Mouse (Mus musculus) hindbrain, embryonic 14.5 days (tissue): Measurements from ENCODE around the gene Adm2. TPM values are rescaled to one million over a fixed set of nuclear protein-coding genes. Genes with fewer than 3 reads are reported as not detected.

ENCODE experiments used
- ATAC-seq: fragments of 200-750 bp; cut with Nextera tagmentation; 2 replicates; pipeline ENCODE4 v1.8.0; 2017; ENCODE audit warnings: moderate number of reproducible peaks, mild to moderate bottlenecking, moderate TSS enrichment, moderate library complexity; ENCODE audit not compliant: low FRiP score
- DNase-seq: peaks from one replicate; pipeline ENCODE4 v3.0.0-alpha.2; 2015; ENCODE audit warnings: low spot score
- H3K27ac ChIP-seq: fragments of 300-500 bp; sonication (generic); 2 replicates; pipeline ENCODE4 v1.5.1; 2014; ENCODE audit warnings: mild to moderate bottlenecking, moderate library complexity
- H3K27me3 ChIP-seq: fragments of 300-500 bp; sonication (generic); 2 replicates; pipeline ENCODE4 v1.6.1; 2014; ENCODE audit warnings: mild to moderate bottlenecking, low read length, mixed read lengths; ENCODE audit not compliant: control insufficient read depth, insufficient read depth
- H3K36me3 ChIP-seq: fragments of 300-500 bp; sonication (generic); replicated peaks from 2 replicates; pipeline ENCODE4 v1.6.1; 2014; ENCODE audit not compliant: control insufficient read depth, insufficient read depth
- H3K4me1 ChIP-seq: fragments of 300-500 bp; sonication (generic); replicated peaks from 2 replicates; pipeline ENCODE4 v1.6.1; 2014; ENCODE audit warnings: antibody characterized with exemption, low read length, mixed read lengths; ENCODE audit not compliant: control insufficient read depth, insufficient read depth
- H3K4me2 ChIP-seq: fragments of 300-500 bp; sonication (generic); replicated peaks from 2 replicates; pipeline ENCODE4 v1.6.1; 2014; ENCODE audit warnings: mild to moderate bottlenecking, moderate library complexity
- H3K4me3 ChIP-seq: fragments of 300-500 bp; sonication (generic); replicated peaks from 2 replicates; pipeline ENCODE4 v1.5.1; 2014; ENCODE audit warnings: mild to moderate bottlenecking, low read length
- H3K9ac ChIP-seq: fragments of 300-500 bp; sonication (generic); 2 replicates; pipeline ENCODE4 v1.6.1; 2014
- H3K9me3 ChIP-seq: fragments of 300-500 bp; sonication (generic); 2 replicates; pipeline ENCODE4 v1.6.1; 2016; ENCODE audit warnings: low read length; ENCODE audit not compliant: control insufficient read depth
- WGBS: fragments of 180-500 bp; shearing (Covaris S2); extraction: QIAGEN DNeasy Blood & Tissue Kit; methylation state at CpG from one replicate; pipeline ENCODE4 v1.1.7; 2014; 5-methylcytosine and 5-hydroxymethylcytosine counted together
- polyA plus RNA-seq: library from polyadenylated mRNA; unstranded; fragments of >200 nt; fragmentation: Nextera tagmentation; extraction: Ambion mirVana; gene quantifications from 2 replicates; pipeline ENCODE4 v1.2.1, GENCODE M21; 2014

Gene Adm2
- polyA plus RNA-seq, 1 experiment from 2014 or later = not detected

- ATAC-seq (no peak), DNase-seq (no peak)
- H3K27me3 ChIP-seq = no peaks in the 10 kb centered on the region
- no peak overlapping the region for H3K9ac ChIP-seq
- 87% methylated on average over 1 of the region's 1 CpGs for WGBS
- no peaks in the 10 kb centered on the region for H3K9me3 ChIP-seq
- H3K27ac ChIP-seq = no peak overlapping the region
- peaks cover 66% of the 10 kb centered on the region for H3K36me3 ChIP-seq
- H3K4me2 ChIP-seq = no peak overlapping the region
- H3K4me1 ChIP-seq = peaks cover 7% of the 10 kb centered on the region; the same call in 1 of the 2 replicates
- no peak overlapping the region for H3K4me3 ChIP-seq
Observed at GRCm38 (mm10) chr15:89305966-89306365, 16.6 kb upstream of the Adm2 start.

- no peak overlapping the region for H3K4me2 ChIP-seq
- 94% methylated on average over 13 of the region's 13 CpGs for WGBS
- H3K27me3 ChIP-seq = no peaks in the 10 kb centered on the region
- H3K9me3 ChIP-seq = no peaks in the 10 kb centered on the region
- no peak overlapping the region for H3K27ac ChIP-seq
- peaks cover 51% of the 10 kb centered on the region for H3K36me3 ChIP-seq
- no peak for ATAC-seq
- no peak overlapping the region for H3K9ac ChIP-seq
- peaks cover 14% of the 10 kb centered on the region for H3K4me1 ChIP-seq
- no peak overlapping the region for H3K4me3 ChIP-seq
- DNase-seq = no peak
Observed at GRCm38 (mm10) chr15:89307461-89307860, 15.1 kb upstream of the Adm2 start.

GRCm38 (mm10) chr15:89308406-89309139 lies 13.9 kb upstream of the Adm2 start:
- H3K36me3 ChIP-seq = peaks cover 40% of the 10 kb centered on the region

GRCm38 (mm10) chr15:89309962-89310498 lies 12.5 kb upstream of the Adm2 start:
- ATAC-seq (no peak), DNase-seq (no peak)
- H3K27me3 ChIP-seq = no peaks in the 10 kb centered on the region
- H3K4me3 ChIP-seq = no peak overlapping the region
- 66% methylated on average over 5 of the region's 6 CpGs for WGBS
- H3K9ac ChIP-seq = no peak overlapping the region
- H3K27ac ChIP-seq = no peak overlapping the region
- peaks cover 33% of the 10 kb centered on the region for H3K4me1 ChIP-seq
- peaks cover 25% of the 10 kb centered on the region for H3K36me3 ChIP-seq
- H3K4me2 ChIP-seq = no peak overlapping the region
- H3K9me3 ChIP-seq = no peaks in the 10 kb centered on the region

More at GRCm38 (mm10) chr15:89308406-89309139, 13.9 kb upstream of the Adm2 start:
- WGBS = 88% methylated on average over 7 of the region's 7 CpGs
- Histone ChIP-seq H3K4me2 (no peak overlapping the region), H3K4me3 (no peak overlapping the region), H3K4me1 (peaks cover 23% of the 10 kb centered on the region), H3K27ac (no peak overlapping the region), H3K27me3 (no peaks in the 10 kb centered on the region), H3K9ac (no peak overlapping the region), H3K9me3 (no peaks in the 10 kb centered on the region)
- DNase-seq = no peak
- no peak for ATAC-seq

GRCm38 (mm10) chr15:89313359-89313758 lies 9.2 kb upstream of the Adm2 start:
- no peak for ATAC-seq
- no peak overlapping the region for H3K4me3 ChIP-seq
- no peak overlapping the region for H3K9ac ChIP-seq

GRCm38 (mm10) chr15:89314107-89314506 lies 8.4 kb upstream of the Adm2 start:
- H3K9me3 ChIP-seq = no peaks in the 10 kb centered on the region
- peak overlapping the region; percentile 91 for H3K9ac ChIP-seq
- WGBS = 27% methylated on average over 3 of the region's 3 CpGs
- H3K27me3 ChIP-seq = no peaks in the 10 kb centered on the region
- H3K4me2 ChIP-seq = peak overlapping the region; percentile 80
- no peaks in the 10 kb centered on the region for H3K36me3 ChIP-seq
- DNase-seq = no peak
- no peak overlapping the region for H3K27ac ChIP-seq
- no peak for ATAC-seq
- H3K4me3 ChIP-seq = peak overlapping the region; percentile 99
- H3K4me1 ChIP-seq = peaks cover 33% of the 10 kb centered on the region

More at GRCm38 (mm10) chr15:89313359-89313758, 9.2 kb upstream of the Adm2 start:
- H3K27me3 ChIP-seq = no peaks in the 10 kb centered on the region
- H3K4me1 ChIP-seq = peaks cover 33% of the 10 kb centered on the region
- H3K4me2 ChIP-seq = peak overlapping the region; percentile 80
- no peaks in the 10 kb centered on the region for H3K9me3 ChIP-seq
- no peak overlapping the region for H3K27ac ChIP-seq
- WGBS = 87% methylated on average over 4 of the region's 4 CpGs
- H3K36me3 ChIP-seq = no peaks in the 10 kb centered on the region
- DNase-seq = no peak

GRCm38 (mm10) chr15:89314511-89315189 lies 7.9 kb upstream of the Adm2 start:
- H3K4me2 ChIP-seq = peak overlapping the region; percentile 80
- peak overlapping the region; percentile 99 for H3K4me3 ChIP-seq
- H3K36me3 ChIP-seq = no peaks in the 10 kb centered on the region
- peak overlapping the region; percentile 54 for H3K27ac ChIP-seq
- DNase-seq = no peak
- ATAC-seq = peak; percentile 19; the same call in 1 of the 2 replicates
- H3K4me1 ChIP-seq = peaks cover 33% of the 10 kb centered on the region
- WGBS = under 1% methylated on average over 58 of the region's 58 CpGs
- no peaks in the 10 kb centered on the region for H3K27me3 ChIP-seq
- no peaks in the 10 kb centered on the region for H3K9me3 ChIP-seq
- H3K9ac ChIP-seq = peak overlapping the region; percentile 91

GRCm38 (mm10) chr15:89315190-89315731 lies 7.3 kb upstream of the Adm2 start, which contains the start of gene Sbf1:
TSS of gene Sbf1 (minus strand) at chr15:89315311.
- peak within 1 kb of the TSS; percentile 99 for H3K4me3 ChIP-seq
- no peaks in the 10 kb centered on the region for H3K9me3 ChIP-seq
- peak within 1 kb of the TSS; percentile 66 for H3K27ac ChIP-seq
- peak; percentile 99 for ATAC-seq
- peak; percentile 91 for DNase-seq
- no peaks in the 10 kb centered on the region for H3K27me3 ChIP-seq
- WGBS = under 1% methylated on average over 37 of the region's 37 CpGs
- H3K36me3 ChIP-seq = no peaks in the 10 kb centered on the region
- peaks cover 31% of the 10 kb centered on the region for H3K4me1 ChIP-seq
- H3K9ac ChIP-seq = peak within 1 kb of the TSS; percentile 91
- H3K4me2 ChIP-seq = peak within 1 kb of the TSS; percentile 80

GRCm38 (mm10) chr15:89316146-89316545 lies 6.4 kb upstream of the Adm2 start:
- Histone ChIP-seq H3K9ac (no peak overlapping the region), H3K9me3 (no peaks in the 10 kb centered on the region), H3K36me3 (no peaks in the 10 kb centered on the region), H3K4me1 (peaks cover 25% of the 10 kb centered on the region), H3K27ac (no peak overlapping the region), H3K4me2 (no peak overlapping the region), H3K4me3 (no peak overlapping the region), H3K27me3 (no peaks in the 10 kb centered on the region)
- DNase-seq = no peak
- no peak for ATAC-seq
- 68% methylated on average over 11 of the region's 11 CpGs for WGBS
